Mouse (Mus musculus): ENCODE measurements around the gene Cyfip2.

DNA sequence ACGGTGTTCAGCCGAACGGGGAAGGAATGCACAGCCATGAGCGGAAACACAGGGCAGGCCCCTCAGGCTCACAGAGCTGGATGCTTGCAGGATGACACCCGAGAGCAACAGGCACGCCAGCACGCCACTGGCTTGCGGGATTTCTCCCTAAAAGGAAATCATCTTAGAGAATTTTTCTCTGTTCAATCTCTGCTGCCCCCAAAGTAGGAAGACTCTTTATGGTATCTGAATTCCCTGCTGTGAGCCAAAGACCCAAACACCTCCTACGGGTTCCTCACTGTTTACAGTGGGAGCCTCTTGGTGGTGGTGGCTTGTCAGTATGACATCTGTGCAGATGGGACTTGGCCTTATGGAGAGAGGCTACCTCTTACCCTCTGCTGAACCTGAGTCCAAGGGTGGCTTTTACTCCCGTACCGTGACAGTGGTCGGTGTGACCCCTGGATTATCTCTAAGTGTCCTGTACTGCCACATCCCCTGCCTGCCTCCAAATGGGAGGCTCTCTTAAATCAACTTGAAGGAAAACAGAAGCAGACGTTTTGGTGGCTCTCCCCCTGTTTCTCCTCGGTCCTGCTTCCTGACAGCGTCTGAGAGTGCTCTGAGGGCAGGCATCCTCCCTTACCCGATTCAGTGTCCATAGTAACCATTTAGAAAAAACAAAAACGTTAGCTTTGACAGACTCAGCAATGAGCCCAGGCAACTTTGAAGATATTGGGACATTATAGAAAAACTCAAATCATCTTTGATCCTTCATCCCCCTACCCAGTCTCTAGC lies 106.8 kb downstream of the Cyfip2 start:
- TF ChIP-seq GATA1 (IDR thresholded peaks at IDR 0.05; ENCODE audit: borderline replicate concordance, low read length) (no peak), FLI1 (IDR thresholded peaks at IDR 0.05; ENCODE audit: low read length) (no peak)
